In the genomic region with DNA sequence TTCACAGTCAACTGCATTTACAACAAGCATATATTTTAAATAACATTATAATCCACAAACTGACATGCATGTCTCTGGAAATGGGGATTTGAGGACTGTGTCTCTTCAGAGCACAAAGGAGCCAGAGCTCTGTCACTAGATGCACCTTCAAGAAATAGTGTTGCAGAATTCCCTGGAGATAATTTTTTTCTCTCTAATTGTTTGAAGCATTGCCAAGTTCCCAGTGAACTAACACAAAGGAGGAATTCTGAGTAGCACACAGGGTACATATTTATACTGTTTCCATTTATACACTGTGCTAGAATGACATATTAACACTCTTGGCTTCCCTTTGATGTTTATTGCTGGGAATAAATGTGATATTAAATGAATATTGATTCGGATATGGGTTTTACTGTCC, we compare ENCODE assay signal across 23 mouse cellular contexts.
DNase-seq lines count a peak whose midpoint lies in the region; ATAC-seq and TF ChIP-seq lines count a peak whose summit lies in the region.
"Had no signal": no experiment of that assay in that cellular context is flagged by ENCODE, and none has a peak within 500 bp of the region (broad histone marks: within the 10 kb centered on the region; RNA-seq: fewer than 3 reads in every experiment).

No protein-coding gene starts in this region.

- no peaks in the 10 kb centered on the region for H3K9me3 ChIP-seq in forebrain, embryonic 13.5 days (replicated peaks)
- H3K9me3 ChIP-seq in forebrain, embryonic 12.5 days, result no peaks in the 10 kb centered on the region
- H3K9me3 ChIP-seq in forebrain, postnatal 0 days (ENCODE audit: low read length), result no peaks in the 10 kb centered on the region
- no peaks in the 10 kb centered on the region for H3K9me3 ChIP-seq in forebrain, embryonic 10.5 days
- no peaks in the 10 kb centered on the region for H3K9me3 ChIP-seq in midbrain, embryonic 14.5 days (ENCODE audit: control insufficient read depth, low read length)
- no peaks in the 10 kb centered on the region for H3K9me3 ChIP-seq in midbrain, embryonic 15.5 days
- H3K9me3 ChIP-seq: heart, embryonic 10.5 days; heart, embryonic 13.5 days had no signal

- H3K4me3 ChIP-seq in forebrain, embryonic 13.5 days, result no peak overlapping the region
- H3K4me3 ChIP-seq in forebrain, embryonic 12.5 days (replicated peaks), result no peak overlapping the region
- no peak overlapping the region for H3K4me3 ChIP-seq in forebrain, postnatal 0 days (ENCODE audit: low read depth, low read length)
- no peak overlapping the region for H3K4me3 ChIP-seq in forebrain, embryonic 10.5 days
- H3K4me3 ChIP-seq in midbrain, embryonic 14.5 days (replicated peaks; ENCODE audit: low read depth, low read length), result no peak overlapping the region
- no peak overlapping the region for H3K4me3 ChIP-seq in midbrain, embryonic 15.5 days
- H3K4me3 ChIP-seq: heart, adult 2 months; heart, embryonic 10.5 days; heart, embryonic 13.5 days had no signal

- H3K27ac ChIP-seq in forebrain, embryonic 13.5 days, result no peak overlapping the region
- no peak overlapping the region for H3K27ac ChIP-seq in forebrain, embryonic 12.5 days
- peak overlapping the region; percentile 16; the same call in 1 of the 2 replicates for H3K27ac ChIP-seq in forebrain, postnatal 0 days (ENCODE audit: low read depth, low read length)
- no peak overlapping the region for H3K27ac ChIP-seq in forebrain, embryonic 10.5 days
- no peak overlapping the region for H3K27ac ChIP-seq in midbrain, embryonic 14.5 days (replicated peaks; ENCODE audit: low read depth, low read length)
- no peak overlapping the region for H3K27ac ChIP-seq in midbrain, embryonic 15.5 days
- H3K27ac ChIP-seq: heart, adult 2 months; heart, embryonic 10.5 days; heart, embryonic 13.5 days had no signal

- peak; percentile 27; the same call in 1 of the 2 replicates for ATAC-seq in forebrain, embryonic 13.5 days
- no peak for ATAC-seq in forebrain, embryonic 12.5 days (ENCODE audit: low FRiP score)
- ATAC-seq in forebrain, postnatal 0 days, result peak; percentile 45; the same call in 1 of the 2 replicates
- ATAC-seq in midbrain, embryonic 14.5 days (ENCODE audit: low FRiP score, low TSS enrichment), result no peak
- ATAC-seq in midbrain, embryonic 15.5 days (replicated peaks), result no peak
- ATAC-seq: intestine, postnatal 0 days; Patski had no signal

- no peak overlapping the region for H3K4me2 ChIP-seq in forebrain, embryonic 13.5 days
- H3K4me2 ChIP-seq in forebrain, embryonic 12.5 days, result no peak overlapping the region
- no peak overlapping the region for H3K4me2 ChIP-seq in forebrain, postnatal 0 days (ENCODE audit: low read depth)
- H3K4me2 ChIP-seq in midbrain, embryonic 14.5 days (ENCODE audit: low read length), result no peak overlapping the region
- H3K4me2 ChIP-seq in midbrain, embryonic 15.5 days, result no peak overlapping the region
- H3K4me2 ChIP-seq: heart, embryonic 13.5 days had no signal

- no peaks in the 10 kb centered on the region for H3K27me3 ChIP-seq in forebrain, embryonic 13.5 days
- H3K27me3 ChIP-seq in forebrain, embryonic 12.5 days, result no peaks in the 10 kb centered on the region
- H3K27me3 ChIP-seq in forebrain, postnatal 0 days (ENCODE audit: insufficient read depth, low read length), result no peaks in the 10 kb centered on the region
- H3K27me3 ChIP-seq in forebrain, embryonic 10.5 days (ENCODE audit: poor library complexity, severe bottlenecking), result no peaks in the 10 kb centered on the region
- no peaks in the 10 kb centered on the region for H3K27me3 ChIP-seq in midbrain, embryonic 14.5 days (ENCODE audit: control insufficient read depth, insufficient read depth, low read length)
- H3K27me3 ChIP-seq in midbrain, embryonic 15.5 days (replicated peaks), result no peaks in the 10 kb centered on the region
- H3K27me3 ChIP-seq: heart, embryonic 13.5 days had no signal

- 84% methylated on average over 1 of the region's 1 CpGs for WGBS in forebrain, embryonic 13.5 days
- 85% methylated on average over 1 of the region's 1 CpGs for WGBS in forebrain, embryonic 12.5 days
- 62% methylated on average over 1 of the region's 1 CpGs for WGBS in forebrain, postnatal 0 days
- WGBS in forebrain, embryonic 10.5 days, result 92% methylated on average over 1 of the region's 1 CpGs
- WGBS in midbrain, embryonic 14.5 days, result 91% methylated on average over 1 of the region's 1 CpGs
- WGBS in midbrain, embryonic 15.5 days, result 81% methylated on average over 1 of the region's 1 CpGs

- peaks cover 12% of the 10 kb centered on the region for H3K4me1 ChIP-seq in forebrain, embryonic 13.5 days
- H3K4me1 ChIP-seq in forebrain, embryonic 12.5 days, result no peaks in the 10 kb centered on the region
- no peaks in the 10 kb centered on the region for H3K4me1 ChIP-seq in forebrain, postnatal 0 days (ENCODE audit: insufficient read depth)
- H3K4me1 ChIP-seq in forebrain, embryonic 10.5 days, result no peaks in the 10 kb centered on the region
- H3K4me1 ChIP-seq in midbrain, embryonic 14.5 days (ENCODE audit: control insufficient read depth, insufficient read depth, low read length), result 0 out of 2 replicates have a peak, but pooled peaks cover 4% of the 10 kb centered on the region
- 0 out of 2 replicates have a peak, but pooled peaks cover 5% of the 10 kb centered on the region for H3K4me1 ChIP-seq in midbrain, embryonic 15.5 days
- H3K4me1 ChIP-seq: heart, embryonic 10.5 days; heart, embryonic 13.5 days had no signal

- no peak for TF ChIP-seq CTCF in forebrain, postnatal 0 days (IDR thresholded peaks at IDR 0.05; ENCODE audit: low read depth)

- H3K9ac ChIP-seq in forebrain, embryonic 13.5 days, result no peak overlapping the region
- no peak overlapping the region for H3K9ac ChIP-seq in forebrain, embryonic 12.5 days
- no peak overlapping the region for H3K9ac ChIP-seq in forebrain, postnatal 0 days
- no peak overlapping the region for H3K9ac ChIP-seq in midbrain, embryonic 14.5 days (replicated peaks; ENCODE audit: low read length)
- H3K9ac ChIP-seq in midbrain, embryonic 15.5 days, result no peak overlapping the region
- H3K9ac ChIP-seq: heart, embryonic 13.5 days had no signal

- H3K36me3 ChIP-seq in forebrain, embryonic 13.5 days (ENCODE audit: poor library complexity, severe bottlenecking), result no peaks in the 10 kb centered on the region
- H3K36me3 ChIP-seq in forebrain, embryonic 12.5 days (replicated peaks), result no peaks in the 10 kb centered on the region
- H3K36me3 ChIP-seq in forebrain, postnatal 0 days (ENCODE audit: insufficient read depth), result no peaks in the 10 kb centered on the region
- H3K36me3 ChIP-seq in forebrain, embryonic 10.5 days (replicated peaks), result no peaks in the 10 kb centered on the region
- H3K36me3 ChIP-seq in midbrain, embryonic 14.5 days (ENCODE audit: control insufficient read depth, insufficient read depth, low read length), result no peaks in the 10 kb centered on the region
- no peaks in the 10 kb centered on the region for H3K36me3 ChIP-seq in midbrain, embryonic 15.5 days (replicated peaks)
- H3K36me3 ChIP-seq: heart, embryonic 10.5 days; heart, embryonic 13.5 days had no signal

- peak; percentile 36 for DNase-seq in forebrain, postnatal 0 days
- DNase-seq in forebrain, embryonic 10.5 days (ENCODE audit: extremely low spot score, low spot score), result no peak
- peak; percentile 42 for DNase-seq in midbrain, embryonic 14.5 days
- peak; percentile 22 for DNase-seq in Muller cell, postnatal 12 days (ENCODE audit: inconsistent ontology term)
- no peak for DNase-seq in gastrocnemius, adult 18-20 months (ENCODE audit: low spot score)
- DNase-seq: adrenal gland, postnatal 10 days; adrenal gland, postnatal 36 days; cerebellum, adult 11-12 months; cerebellum, adult 9-10 months; cerebellum, postnatal 14 days; gastrocnemius, postnatal 10 days; gastrocnemius, postnatal 36 days; heart, adult 2 months; heart, postnatal 14 days; heart, postnatal 4 days; kidney, adult 2 months had no signal

Comparison
In these comparisons a context has a peak if more than half of its experiments do, and no peak if none do; other contexts are left out.
1. ATAC-seq: peak in forebrain, embryonic 13.5 days (single experiment) and forebrain, postnatal 0 days (single experiment); none in forebrain, embryonic 12.5 days (single experiment), midbrain, embryonic 14.5 days (single experiment) and midbrain, embryonic 15.5 days (single experiment).
2. DNase-seq: peak in forebrain, postnatal 0 days (single experiment), midbrain, embryonic 14.5 days (single experiment) and Muller cell, postnatal 12 days (single experiment); none in forebrain, embryonic 10.5 days (single experiment) and gastrocnemius, adult 18-20 months (single experiment).